ENCODE assay signal across 9 mouse cellular contexts in the genomic region with DNA sequence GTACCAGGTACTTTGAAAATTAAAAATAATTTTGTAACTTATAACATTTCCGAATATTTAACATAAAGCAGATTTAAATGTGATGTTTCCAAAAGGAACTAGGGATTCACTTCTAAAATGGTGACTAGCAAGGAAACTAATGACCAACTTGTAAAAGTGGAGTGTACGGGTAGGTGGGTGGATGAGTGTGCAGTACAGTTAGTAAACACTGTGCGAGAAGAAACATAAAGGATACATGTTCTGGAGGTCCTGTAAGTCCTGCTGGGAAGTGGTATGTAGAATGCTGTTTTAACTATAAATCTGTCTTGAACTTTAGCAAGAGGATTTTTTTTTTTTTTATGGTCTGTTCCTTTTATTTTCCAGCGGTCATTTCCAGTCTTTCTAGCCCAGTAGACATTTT. TPM values are rescaled to one million over a fixed set of nuclear protein-coding genes. Genes with fewer than 3 reads are reported as not detected.
DNase-seq lines count a peak whose midpoint lies in the region; ATAC-seq and TF ChIP-seq lines count a peak whose summit lies in the region.
"Had no signal": no experiment of that assay in that cellular context is flagged by ENCODE, and none has a peak within 500 bp of the region (broad histone marks: within the 10 kb centered on the region; RNA-seq: fewer than 3 reads in every experiment).

No protein-coding gene starts in this region.

- no peaks in the 10 kb centered on the region for H3K27me3 ChIP-seq in kidney, postnatal 0 days (ENCODE audit: insufficient read depth, low read length)
- no peaks in the 10 kb centered on the region for H3K27me3 ChIP-seq in intestine, postnatal 0 days (replicated peaks; ENCODE audit: control insufficient read depth, insufficient read depth, low read length)
- no peaks in the 10 kb centered on the region for H3K27me3 ChIP-seq in neural tube, embryonic 12.5 days (replicated peaks)

- peak; percentile 19 for DNase-seq in kidney, postnatal 0 days (ENCODE audit: low spot score)
- no peak for DNase-seq in kidney, adult 9 months
- no peak for DNase-seq in adrenal gland, adult 18-20 months (ENCODE audit: low spot score in 2 of 2)
- DNase-seq in layer of hippocampus, postnatal 25 days (ENCODE audit: extremely low spot score in 1 of 2, low spot score in 1 of 2) = no peak
- DNase-seq in kidney, adult 11 months = no peak
- DNase-seq: thymus, adult 18-20 months had no signal

- peak overlapping the region; percentile 59 for H3K4me2 ChIP-seq in kidney, postnatal 0 days (ENCODE audit: low read length)
- peak overlapping the region; percentile 67 for H3K4me2 ChIP-seq in intestine, postnatal 0 days (replicated peaks; ENCODE audit: low read depth)
- peak overlapping the region; percentile 72 for H3K4me2 ChIP-seq in neural tube, embryonic 12.5 days (replicated peaks)

- H3K4me3 ChIP-seq in kidney, postnatal 0 days (replicated peaks; ENCODE audit: low read depth, low read length) = peak overlapping the region; percentile 97
- H3K4me3 ChIP-seq in embryonic fibroblast, embryonic 13.5 days (ENCODE audit: insufficient read depth, low read length) = peak overlapping the region; percentile 41; the same call in 1 of the 2 replicates
- H3K4me3 ChIP-seq in intestine, postnatal 0 days (ENCODE audit: low read depth, low read length) = peak overlapping the region; percentile 99
- peak overlapping the region; percentile 31 for H3K4me3 ChIP-seq in neural tube, embryonic 12.5 days

- H3K9me3 ChIP-seq in kidney, postnatal 0 days (replicated peaks; ENCODE audit: low read length) = no peaks in the 10 kb centered on the region
- no peaks in the 10 kb centered on the region for H3K9me3 ChIP-seq in intestine, postnatal 0 days (ENCODE audit: control insufficient read depth)
- no peaks in the 10 kb centered on the region for H3K9me3 ChIP-seq in neural tube, embryonic 12.5 days

- WGBS in kidney, postnatal 0 days = 38% methylated on average over 4 of the region's 4 CpGs
- WGBS in intestine, postnatal 0 days = 46% methylated on average over 4 of the region's 4 CpGs
- 42% methylated on average over 4 of the region's 4 CpGs for WGBS in neural tube, embryonic 12.5 days

- no peak for TF ChIP-seq CTCF in kidney, postnatal 0 days (IDR thresholded peaks at IDR 0.05; ENCODE audit: low read depth)
- no peak for TF ChIP-seq CTCF in embryonic fibroblast, embryonic 13.5 days (IDR thresholded peaks at IDR 0.05; ENCODE audit: borderline replicate concordance, insufficient read depth, low read length)
- no peak for TF ChIP-seq CTCF in intestine, postnatal 0 days (IDR thresholded peaks at IDR 0.05; ENCODE audit: low read depth)

- no peaks in the 10 kb centered on the region; the same call in 1 of the 2 replicates for H3K4me1 ChIP-seq in kidney, postnatal 0 days (replicated peaks; ENCODE audit: insufficient read depth, low read length)
- no peaks in the 10 kb centered on the region for H3K4me1 ChIP-seq in embryonic fibroblast, embryonic 13.5 days (ENCODE audit: control insufficient read depth, insufficient read depth, low read length)
- H3K4me1 ChIP-seq in intestine, postnatal 0 days (replicated peaks; ENCODE audit: control insufficient read depth, insufficient read depth, low read length) = peaks cover 4% of the 10 kb centered on the region
- H3K4me1 ChIP-seq in neural tube, embryonic 12.5 days = peaks cover 22% of the 10 kb centered on the region

- no peak for ATAC-seq in kidney, postnatal 0 days (replicated peaks; ENCODE audit: low FRiP score, low read depth)
- no peak for ATAC-seq in intestine, postnatal 0 days
- ATAC-seq in neural tube, embryonic 12.5 days (ENCODE audit: low FRiP score, low read depth) = no peak

- H3K27ac ChIP-seq in kidney, postnatal 0 days = no peak overlapping the region
- H3K27ac ChIP-seq in embryonic fibroblast, embryonic 13.5 days (ENCODE audit: insufficient read depth, low read length) = no peak overlapping the region
- H3K27ac ChIP-seq in intestine, postnatal 0 days (ENCODE audit: low read depth, low read length) = no peak overlapping the region
- H3K27ac ChIP-seq in neural tube, embryonic 12.5 days = no peak overlapping the region

- peak overlapping the region; percentile 98; the same call in 1 of the 2 replicates for H3K9ac ChIP-seq in kidney, postnatal 0 days (ENCODE audit: low read depth, low read length)
- H3K9ac ChIP-seq in intestine, postnatal 0 days (ENCODE audit: low read depth, low read length) = 0 out of 2 replicates have a peak overlapping the region, but pooled peaks have one; percentile 23
- H3K9ac ChIP-seq in neural tube, embryonic 12.5 days = peak overlapping the region; percentile 99

- TF ChIP-seq POLR2A in embryonic fibroblast, embryonic 13.5 days (IDR thresholded peaks at IDR 0.05; ENCODE audit: low read depth, low read length) = no peak

- H3K36me3 ChIP-seq in kidney, postnatal 0 days (ENCODE audit: insufficient read depth, low read length) = 0 out of 2 replicates have a peak, but pooled peaks cover 9% of the 10 kb centered on the region
- peaks cover 11% of the 10 kb centered on the region for H3K36me3 ChIP-seq in intestine, postnatal 0 days (ENCODE audit: control insufficient read depth, insufficient read depth)
- H3K36me3 ChIP-seq in neural tube, embryonic 12.5 days = peaks cover 10% of the 10 kb centered on the region

RNA-seq across cellular contexts. Expression of a gene that starts 1.7 kb away (rescaled TPM):
- 55.2 and 56.6 TPM in 2 replicates for polyA plus RNA-seq in kidney, postnatal 0 days (2015; fragmentation: Nextera tagmentation; extraction: Ambion mirVana)
- 33.3 and 33.9 TPM in 2 replicates for polyA plus RNA-seq in embryonic fibroblast, embryonic 13.5 days (2011; ENCODE audit: insufficient read length, low read depth, missing spikeins)
- polyA plus RNA-seq in intestine, postnatal 0 days (2015; fragmentation: Nextera tagmentation; extraction: Ambion mirVana) = 69.4 and 71.8 TPM in 2 replicates
- polyA plus RNA-seq in neural tube, embryonic 12.5 days (2016; fragmentation: Nextera tagmentation; extraction: Ambion mirVana) = 41.7 and 43.3 TPM in 2 replicates
- total RNA-seq in adrenal gland, adult 18-20 months (2021) = 100 to 1,000 TPM; 170 to 250 TPM
- 10 to 100 TPM; 41.8 to 42.4 TPM for total RNA-seq in layer of hippocampus, postnatal 25 days (2021)

RNA-seq across cellular contexts. Expression of a gene that starts 32.8 kb away (rescaled TPM):
- 1.0 and 1.2 TPM in 2 replicates for polyA plus RNA-seq in kidney, postnatal 0 days (2015; fragmentation: Nextera tagmentation; extraction: Ambion mirVana)
- polyA plus RNA-seq in embryonic fibroblast, embryonic 13.5 days (2011; ENCODE audit: insufficient read length, low read depth, missing spikeins) = 0.28 and 1.1 TPM in 2 replicates
- polyA plus RNA-seq in intestine, postnatal 0 days (2015; fragmentation: Nextera tagmentation; extraction: Ambion mirVana) = 0.50 and 0.66 TPM in 2 replicates
- 3.3 and 3.7 TPM in 2 replicates for polyA plus RNA-seq in neural tube, embryonic 12.5 days (2016; fragmentation: Nextera tagmentation; extraction: Ambion mirVana)
- total RNA-seq in adrenal gland, adult 18-20 months (2021) = 1 to 10 TPM in 1 of 2 experiments, under 1 TPM in 1; 0.53 to 2.2 TPM
- under 1 TPM; 0.44 to 0.70 TPM for total RNA-seq in layer of hippocampus, postnatal 25 days (2021)

Comparison
In these comparisons a context has a peak if more than half of its experiments do, and no peak if none do; other contexts are left out.
1. H3K4me3 ChIP-seq: peak in every context shown above with its lines; median percentile 99 in intestine, postnatal 0 days; 97 in kidney, postnatal 0 days; 41 in embryonic fibroblast, embryonic 13.5 days; 31 in neural tube, embryonic 12.5 days.
2. H3K9ac ChIP-seq: peak in every context shown above with its lines; median percentile 99 in neural tube, embryonic 12.5 days; 98 in kidney, postnatal 0 days; 23 in intestine, postnatal 0 days.